Mouse (Mus musculus): ENCODE measurements around the gene Klf7.

Gene Klf7

DNA sequence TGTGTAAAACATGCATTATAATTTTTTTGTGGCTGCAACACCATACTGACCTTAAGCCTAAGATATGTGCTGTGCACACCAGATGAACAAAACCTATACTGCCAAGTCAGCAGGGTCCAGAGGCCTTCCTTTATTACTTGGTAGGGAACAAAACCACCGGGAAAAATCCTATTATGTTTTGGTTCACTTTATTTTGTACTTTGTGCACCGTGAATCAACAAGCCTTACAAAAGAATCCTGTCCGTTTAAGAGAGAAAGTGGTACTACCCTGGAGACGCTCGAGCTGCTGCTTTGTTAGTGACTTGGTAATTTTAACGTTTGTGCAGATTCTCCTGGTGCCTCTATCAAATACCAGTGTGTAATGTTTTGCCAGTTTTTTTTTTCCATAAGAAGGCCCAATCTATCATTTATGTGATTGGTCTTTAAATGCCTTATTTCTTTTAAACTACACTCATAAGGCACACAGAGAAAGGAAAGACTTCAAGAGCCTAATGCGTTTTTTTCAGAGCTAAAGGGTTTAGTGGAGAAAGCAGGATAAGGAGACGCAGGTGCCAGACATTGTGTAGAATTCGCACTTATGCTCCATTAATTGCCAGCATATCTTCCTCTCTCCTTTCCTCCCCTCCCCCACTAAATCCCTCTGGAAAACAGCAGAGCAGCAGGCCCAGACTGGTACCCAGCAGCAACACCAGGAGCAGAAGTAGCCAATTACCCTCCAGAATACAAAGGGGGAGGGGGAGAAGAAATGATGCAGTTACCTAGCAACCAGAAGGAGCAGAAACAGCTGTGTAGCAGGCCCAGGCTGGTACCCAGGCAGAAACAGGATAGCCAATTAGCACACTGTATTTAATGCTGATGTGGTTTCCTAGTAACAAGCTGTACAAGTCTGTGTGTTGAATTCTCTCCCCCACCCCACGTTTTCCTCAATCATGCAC is 55.5 kb downstream of the Klf7 start:
- no peak for DNase-seq (ENCODE audit: low read depth, low spot score)

- no peak for DNase-seq (ENCODE audit: low read depth, low spot score)
These were observed 60.6 kb downstream of the Klf7 start for GRCm38 (mm10) chr1:64061488-64061887.

- DNase-seq (ENCODE audit: low read depth, low spot score): no peak
These were observed 61.2 kb downstream of the Klf7 start for GRCm38 (mm10) chr1:64060699-64061454.

DNA sequence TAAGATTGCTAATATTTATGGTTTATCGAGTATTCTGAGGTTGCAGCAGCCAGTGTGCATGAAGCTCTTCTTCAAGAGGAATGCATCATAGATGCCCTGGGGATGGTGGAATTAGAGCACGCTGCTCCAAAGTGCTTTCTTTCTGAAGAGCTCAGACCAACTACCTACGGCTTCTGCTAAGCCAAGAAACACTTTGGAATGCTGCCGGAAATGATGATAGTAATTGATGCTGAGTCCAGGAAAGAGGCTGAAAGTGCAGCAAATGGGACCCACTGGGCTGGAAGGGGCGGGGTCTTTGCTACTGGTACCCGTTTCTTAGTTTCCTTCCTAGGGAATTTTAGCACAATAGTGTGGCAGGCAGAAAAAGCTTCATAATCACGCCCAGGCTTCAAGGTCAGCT is 62.0 kb downstream of the Klf7 start:
- no peak for DNase-seq (ENCODE audit: low read depth, low spot score)

DNA sequence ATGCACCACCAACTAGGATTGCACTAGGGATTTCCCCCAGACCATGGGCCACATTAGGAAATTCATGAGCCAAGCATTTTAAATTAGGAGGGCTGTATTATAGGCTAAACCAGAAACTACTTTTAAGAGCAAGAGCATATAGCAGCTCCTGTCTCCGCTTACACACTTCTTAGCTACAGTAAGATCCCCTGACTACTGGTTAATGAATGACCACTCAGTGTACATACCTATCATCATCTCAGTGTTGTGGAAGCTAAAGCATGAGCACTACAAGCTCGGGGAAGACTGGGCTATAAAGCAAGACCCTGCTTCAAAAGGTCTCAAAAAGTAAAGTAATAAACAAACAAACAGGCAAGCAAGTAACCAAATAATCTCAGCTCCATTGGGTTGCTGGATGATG is 65.5 kb downstream of the Klf7 start:
- no peak for DNase-seq (ENCODE audit: low read depth, low spot score)

DNA sequence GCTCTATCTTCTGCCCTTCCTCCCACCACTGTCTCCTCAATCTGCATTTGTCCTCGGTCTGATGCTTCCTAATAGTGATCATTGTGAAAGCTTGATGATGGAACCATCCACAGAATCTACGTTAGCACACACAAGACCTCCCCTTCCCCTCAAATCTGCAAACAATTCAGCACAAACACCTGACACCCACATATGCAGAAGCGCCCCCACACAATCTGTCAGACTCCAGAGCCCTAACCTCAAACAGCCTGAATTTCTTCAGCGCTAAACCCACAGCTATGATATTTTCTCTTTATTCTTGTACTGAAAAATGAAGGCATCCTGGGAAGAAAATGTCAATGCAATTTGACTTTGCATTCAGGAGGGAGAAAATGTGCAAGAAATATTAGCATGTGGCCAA is 66.1 kb downstream of the Klf7 start:
- no peak for DNase-seq (ENCODE audit: low read depth, low spot score)

DNA sequence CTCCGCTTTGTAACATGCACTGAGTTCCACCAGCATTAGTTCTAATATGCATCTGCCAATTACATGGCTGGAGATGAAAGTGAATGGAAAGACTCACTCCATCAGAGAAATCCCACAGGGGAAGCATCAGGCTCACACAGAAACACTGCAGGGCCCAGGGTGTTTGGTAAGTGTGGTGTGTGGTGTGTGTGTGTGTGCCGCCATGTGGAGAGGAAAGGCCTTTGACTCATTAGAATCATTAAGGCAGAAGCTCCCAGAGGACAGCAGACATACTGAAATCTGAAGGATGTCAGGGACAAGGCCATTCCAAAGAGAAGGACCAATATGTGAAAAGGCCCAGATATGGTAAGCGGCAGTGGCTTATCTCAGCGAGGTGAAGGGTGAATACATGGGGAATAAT is 66.9 kb downstream of the Klf7 start:
- DNase-seq (ENCODE audit: low read depth, low spot score): no peak

- no peak for DNase-seq (ENCODE audit: low read depth, low spot score)
These were observed 69.9 kb downstream of the Klf7 start for GRCm38 (mm10) chr1:64052069-64052750.

GRCm38 (mm10) chr1:64048567-64048966 is 73.5 kb downstream of the Klf7 start:
- no peak for DNase-seq (ENCODE audit: low read depth, low spot score)

- no peak for DNase-seq (ENCODE audit: low read depth, low spot score)
These were observed 75.3 kb downstream of the Klf7 start for GRCm38 (mm10) chr1:64046802-64047156.

DNA sequence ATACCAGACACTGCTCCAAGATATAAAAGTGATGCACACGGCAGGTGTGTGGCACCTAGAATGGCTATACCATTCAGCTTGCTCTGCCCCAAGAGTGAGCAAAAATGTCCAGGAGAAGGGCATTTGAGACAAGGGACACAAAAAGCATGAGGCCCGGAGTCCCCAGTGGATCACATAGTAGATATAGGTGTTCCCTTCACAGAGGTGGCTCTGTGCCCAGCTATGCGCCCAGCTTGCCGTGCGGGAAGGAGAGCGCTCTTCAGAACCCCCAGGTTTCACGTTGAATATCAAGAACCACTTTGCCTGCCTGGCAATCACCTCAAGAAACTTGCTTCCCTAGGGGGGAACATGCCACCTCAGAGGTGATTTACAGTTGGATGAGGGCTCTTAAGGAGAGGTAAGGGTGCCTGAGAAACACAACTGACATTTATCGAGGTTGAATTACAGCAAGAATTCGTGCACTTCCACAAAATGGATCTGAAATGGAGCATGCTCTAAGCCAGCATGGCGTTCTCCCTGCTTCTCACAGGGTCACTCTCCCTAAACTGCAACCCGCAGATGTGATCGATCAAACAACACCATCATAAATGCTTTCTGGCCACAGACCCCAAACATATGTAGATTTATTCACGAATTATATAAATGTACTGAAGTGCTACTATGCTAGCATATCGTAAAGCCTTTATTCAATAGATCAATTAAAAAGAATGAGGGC is 75.8 kb downstream of the Klf7 start:
- no peak for DNase-seq (ENCODE audit: low read depth, low spot score)

DNA sequence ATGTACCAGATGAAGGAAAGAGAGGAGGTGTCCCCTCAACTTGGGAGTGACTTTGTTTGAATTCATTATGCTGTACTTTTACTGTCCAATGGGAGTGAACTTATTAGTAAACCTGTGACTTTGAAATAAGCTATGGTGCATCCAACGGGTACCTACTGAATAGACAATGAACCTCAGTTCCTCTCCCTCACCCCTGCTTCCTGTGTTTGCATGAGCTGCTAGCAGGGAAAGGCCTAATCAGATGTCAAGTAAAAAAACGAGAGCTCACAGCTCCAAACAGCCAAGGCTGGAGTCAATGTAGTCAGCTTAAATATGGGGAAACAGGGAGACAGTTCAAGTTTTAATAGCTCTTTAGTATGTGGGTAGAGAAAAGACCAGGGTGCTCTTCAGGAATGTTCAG is 77.5 kb downstream of the Klf7 start:
- DNase-seq (ENCODE audit: low read depth, low spot score): no peak

GRCm38 (mm10) chr1:64040831-64041383 is 81.2 kb downstream of the Klf7 start:
- no peak for DNase-seq (ENCODE audit: low read depth, low spot score)

- no peak for DNase-seq (ENCODE audit: low read depth, low spot score)
These were observed 81.9 kb downstream of the Klf7 start for GRCm38 (mm10) chr1:64040061-64040686.

- DNase-seq (ENCODE audit: low read depth, low spot score): no peak
These were observed 83.7 kb downstream of the Klf7 start for GRCm38 (mm10) chr1:64038343-64038742.

- no peak for DNase-seq (ENCODE audit: low read depth, low spot score)
These were observed 84.3 kb downstream of the Klf7 start for GRCm38 (mm10) chr1:64037800-64038199.

DNA sequence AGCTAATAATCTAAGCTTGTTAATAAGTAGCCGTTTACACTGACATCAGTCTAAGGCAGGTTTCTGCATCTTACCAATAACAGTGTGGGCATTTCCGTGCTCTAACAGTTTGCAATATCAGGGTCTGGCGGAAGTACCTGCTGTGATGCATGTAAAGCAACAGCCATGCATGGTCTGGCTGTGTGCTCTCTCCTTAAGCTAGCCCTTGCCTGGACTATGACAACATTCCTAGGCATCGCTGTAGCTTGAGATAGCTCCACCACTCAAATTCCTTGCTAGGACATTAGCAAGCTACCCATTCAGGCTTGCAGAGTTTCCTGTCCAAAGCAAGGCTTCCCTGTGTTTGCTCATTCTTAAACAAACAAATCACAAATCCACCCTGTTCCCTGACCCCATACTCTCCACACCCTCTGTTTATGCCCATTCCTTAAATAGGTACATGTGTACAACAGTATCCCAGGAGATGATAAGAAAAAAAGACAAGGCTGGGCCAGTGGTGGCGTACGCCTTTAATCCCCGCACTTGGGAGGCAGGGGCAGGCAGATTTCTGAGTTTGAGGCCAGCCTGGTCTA is 85.1 kb downstream of the Klf7 start:
- no peak for DNase-seq (ENCODE audit: low read depth, low spot score)

DNA sequence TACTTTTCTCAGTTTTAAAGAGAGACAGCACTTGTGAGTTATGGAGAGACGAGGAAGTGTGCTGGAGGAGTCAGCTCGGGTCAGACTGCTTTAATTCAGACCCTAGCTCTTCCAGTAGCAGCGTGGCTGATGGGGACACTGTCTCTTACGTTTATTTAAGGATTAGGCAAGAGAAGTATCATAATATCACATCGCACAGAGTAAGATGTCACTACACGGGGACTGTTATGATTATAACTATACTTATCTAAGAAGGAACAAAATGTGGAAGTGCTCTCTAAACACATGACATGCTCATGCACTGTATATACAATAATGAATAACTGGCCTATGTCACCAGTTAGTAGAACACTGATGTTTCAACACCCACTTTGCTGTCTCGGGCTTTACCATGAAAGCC is 86.3 kb downstream of the Klf7 start:
- DNase-seq (ENCODE audit: low read depth, low spot score): no peak

DNA sequence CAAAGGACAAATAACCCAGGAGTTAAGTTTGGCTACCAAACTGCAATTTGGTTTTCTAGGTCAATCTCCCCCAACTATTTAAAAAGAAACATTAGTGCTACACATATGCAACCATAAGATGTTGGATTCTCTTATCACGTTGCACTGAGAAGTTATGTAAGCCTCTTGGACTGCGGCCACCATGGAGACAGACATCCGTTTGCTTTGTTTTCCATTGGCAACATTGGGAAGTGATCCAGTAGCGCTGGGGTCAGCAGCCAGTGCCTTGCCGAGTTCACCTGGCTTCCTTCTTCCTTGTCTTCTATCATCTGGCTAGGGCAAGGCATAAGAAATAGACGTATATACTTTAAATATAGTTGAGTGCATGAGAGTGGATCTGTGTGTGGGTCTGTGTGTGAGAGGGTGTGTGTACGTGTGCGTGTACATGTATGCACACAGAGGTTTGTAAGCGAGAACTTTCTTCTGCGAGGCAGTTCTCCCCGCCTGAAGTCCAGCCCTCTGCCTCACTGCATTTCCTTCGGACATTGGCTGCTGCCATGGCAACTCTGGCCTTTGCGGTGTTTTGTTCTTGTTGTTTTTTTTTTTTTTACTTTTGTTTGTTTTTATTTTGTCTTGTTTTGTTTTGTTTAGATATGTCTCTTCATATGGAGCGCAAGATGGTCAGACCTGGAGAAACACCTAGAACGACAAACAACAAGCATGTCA is 86.8 kb downstream of the Klf7 start:
- no peak for DNase-seq (ENCODE audit: low read depth, low spot score)
